Mouse (Mus musculus): ENCODE measurements around the gene Rnf207.
A peak's percentile ranks its signal among the peaks of the same experiment; 100 is the strongest.

The Rnf207 gene

DNA sequence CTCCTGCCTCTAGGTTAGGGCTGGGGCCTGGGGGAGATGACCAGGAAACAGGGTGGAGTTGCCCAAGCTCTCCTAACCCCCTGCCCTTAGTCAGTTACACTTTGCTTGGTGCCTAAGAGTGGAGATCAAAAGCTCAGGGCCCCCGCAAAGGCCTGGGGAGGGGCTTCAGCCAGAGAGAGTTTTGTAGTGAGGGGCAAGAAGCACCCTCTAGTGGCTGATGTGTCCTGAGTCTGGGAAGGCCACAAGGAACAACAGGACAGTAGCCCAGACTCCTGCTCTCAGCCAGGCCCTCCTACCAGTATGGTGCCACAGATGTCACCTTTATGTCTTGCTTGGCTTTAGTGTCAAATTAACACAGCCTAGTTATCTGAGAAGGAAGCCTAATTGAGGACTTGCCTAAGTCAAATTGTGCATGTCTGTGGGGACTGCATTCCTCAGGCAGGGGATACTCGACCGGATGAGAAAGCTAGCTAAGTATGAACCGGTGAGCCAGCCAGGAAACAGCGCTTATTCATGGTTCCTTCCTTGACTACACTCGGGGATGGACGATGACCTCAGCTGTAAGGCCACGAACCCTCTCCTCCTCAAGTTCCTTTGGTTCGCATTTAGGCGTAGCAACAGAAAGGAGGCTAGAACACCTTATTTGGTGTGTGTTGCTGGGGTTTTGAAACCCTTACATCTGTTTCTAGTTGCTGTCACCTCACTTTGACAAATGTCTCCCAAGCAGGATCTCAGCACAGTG is 24.4 kb downstream of the Rnf207 start:
- DNase-seq (ENCODE audit: low spot score in 2 of 2) = no peak

DNA sequence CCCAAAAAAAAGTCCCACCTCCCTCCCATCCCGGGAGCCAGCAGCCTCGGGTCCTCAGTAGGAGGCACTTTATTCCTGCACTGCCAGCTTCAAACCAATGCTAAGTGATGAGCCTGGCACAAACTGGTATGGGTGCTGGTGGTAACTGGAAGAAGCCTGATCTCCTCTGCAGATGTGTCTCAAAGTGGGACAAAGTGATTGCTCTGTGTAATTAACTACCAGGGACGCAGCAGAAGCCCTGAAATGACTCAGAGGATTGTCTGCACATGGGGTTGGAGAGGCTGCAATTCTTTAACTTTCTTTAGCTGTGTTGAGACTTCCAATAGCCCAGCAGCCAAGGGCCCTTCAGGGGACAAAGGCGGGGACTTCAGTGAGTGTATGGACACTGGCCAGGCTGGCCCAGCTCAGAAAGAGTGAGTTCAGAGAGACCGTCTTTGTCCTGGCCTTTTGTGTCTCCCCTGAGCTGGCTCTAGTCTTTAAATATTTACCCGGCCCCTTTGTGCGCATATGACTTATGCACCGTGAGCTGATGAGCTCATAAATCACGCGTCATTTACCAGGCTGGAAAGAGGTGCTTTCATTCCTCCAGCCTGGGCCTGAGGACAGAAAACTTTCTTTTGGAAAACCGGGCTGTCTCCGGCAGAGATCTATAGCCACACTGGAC is 26.6 kb downstream of the Rnf207 start:
- DNase-seq (ENCODE audit: low spot score in 2 of 2) = no peak

DNA sequence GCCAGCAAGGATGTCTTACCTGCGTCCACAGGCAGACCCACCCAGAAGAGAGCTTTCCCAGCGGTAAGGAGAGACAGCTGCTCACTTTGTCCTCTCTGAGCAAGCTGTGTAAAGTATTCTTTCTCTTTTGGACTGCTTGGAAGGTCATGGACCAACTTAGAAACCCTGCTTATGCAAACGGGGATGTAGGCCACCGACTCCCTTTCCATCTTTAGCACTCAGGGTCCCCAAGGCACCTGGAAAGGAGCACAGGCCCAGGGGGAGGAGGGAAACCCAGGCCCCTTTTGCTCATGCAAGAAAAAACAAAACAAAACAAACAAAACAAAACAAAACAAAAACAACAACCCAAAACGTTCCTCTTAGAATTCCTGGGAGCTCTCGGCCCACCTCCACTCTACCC is 27.2 kb downstream of the Rnf207 start, which contains the start of gene Hes3:
Gene Hes3, minus strand, starts transcription at position 101 of the 400 bp plus-strand sequence.
- DNase-seq (ENCODE audit: low spot score in 2 of 2) = no peak

DNA sequence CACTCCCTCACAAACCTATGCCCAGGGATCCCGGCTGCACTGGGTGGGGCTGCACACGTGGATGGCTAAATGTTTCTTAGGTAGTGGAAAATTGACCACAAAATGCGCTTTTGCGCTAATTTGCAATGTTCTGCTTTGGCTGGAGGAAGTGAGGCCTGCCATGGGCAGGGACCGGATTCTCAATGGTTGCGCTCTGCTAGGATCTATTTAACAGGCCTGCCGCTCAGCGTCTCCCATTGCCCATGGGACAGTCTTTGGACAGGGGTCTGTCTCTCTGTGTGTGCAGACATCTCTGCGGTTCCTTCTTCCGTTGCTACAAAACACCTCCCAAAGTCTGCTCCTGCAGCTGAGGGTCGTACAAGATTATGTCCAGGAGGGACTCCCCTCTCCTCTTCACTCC is 27.8 kb downstream of the Rnf207 start:
- no peak for DNase-seq (ENCODE audit: low spot score in 2 of 2)

DNA sequence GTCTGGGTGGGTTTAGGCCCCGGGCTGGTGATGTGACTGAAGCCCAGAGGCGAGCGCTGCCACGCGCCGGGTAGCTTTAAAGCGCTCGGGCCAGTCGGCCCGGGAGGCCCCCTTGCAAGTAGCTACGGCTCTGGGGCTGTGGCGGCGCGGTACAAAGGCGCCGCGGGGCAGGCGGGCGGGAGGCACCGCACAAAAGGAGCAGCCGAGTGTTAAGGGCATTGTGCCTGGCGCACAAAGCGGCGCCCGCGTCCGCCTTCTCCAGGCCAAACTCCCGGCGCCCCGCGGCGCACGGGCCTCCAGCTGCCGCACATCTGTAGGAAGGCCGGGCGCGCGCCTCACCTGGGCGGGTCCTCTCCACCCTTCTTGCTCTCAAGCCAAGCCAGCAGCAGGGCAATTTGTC is 28.4 kb downstream of the Rnf207 start:
- DNase-seq (ENCODE audit: low spot score in 2 of 2) = no peak

DNA sequence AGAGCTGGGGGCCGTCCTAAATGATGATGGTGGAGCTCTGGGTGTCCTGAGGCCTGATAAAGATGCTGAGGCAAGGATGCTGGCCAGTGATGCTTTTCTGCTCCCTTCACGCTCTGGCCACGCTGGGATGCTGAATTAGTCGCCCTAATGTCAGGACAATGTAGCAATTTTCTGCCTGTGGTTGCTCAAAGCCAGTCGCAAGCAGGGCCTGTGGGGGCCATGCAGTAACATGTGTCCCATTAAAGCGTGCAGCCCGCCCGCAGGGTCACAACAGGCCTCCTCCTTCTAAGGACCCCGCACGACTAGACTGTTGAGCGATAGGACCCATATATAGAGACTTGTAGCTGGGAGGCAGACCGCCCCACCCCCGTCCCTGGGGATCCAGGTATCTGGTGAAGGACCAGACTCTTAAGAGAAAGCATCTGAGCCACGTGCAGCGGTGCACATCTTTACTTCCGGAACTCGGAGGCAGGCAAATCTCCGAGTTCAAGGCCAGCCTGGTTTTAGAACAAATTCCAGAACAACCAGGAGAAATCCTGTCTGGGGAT is 30.3 kb downstream of the Rnf207 start:
- DNase-seq (ENCODE audit: low spot score in 2 of 2) = no peak

DNA sequence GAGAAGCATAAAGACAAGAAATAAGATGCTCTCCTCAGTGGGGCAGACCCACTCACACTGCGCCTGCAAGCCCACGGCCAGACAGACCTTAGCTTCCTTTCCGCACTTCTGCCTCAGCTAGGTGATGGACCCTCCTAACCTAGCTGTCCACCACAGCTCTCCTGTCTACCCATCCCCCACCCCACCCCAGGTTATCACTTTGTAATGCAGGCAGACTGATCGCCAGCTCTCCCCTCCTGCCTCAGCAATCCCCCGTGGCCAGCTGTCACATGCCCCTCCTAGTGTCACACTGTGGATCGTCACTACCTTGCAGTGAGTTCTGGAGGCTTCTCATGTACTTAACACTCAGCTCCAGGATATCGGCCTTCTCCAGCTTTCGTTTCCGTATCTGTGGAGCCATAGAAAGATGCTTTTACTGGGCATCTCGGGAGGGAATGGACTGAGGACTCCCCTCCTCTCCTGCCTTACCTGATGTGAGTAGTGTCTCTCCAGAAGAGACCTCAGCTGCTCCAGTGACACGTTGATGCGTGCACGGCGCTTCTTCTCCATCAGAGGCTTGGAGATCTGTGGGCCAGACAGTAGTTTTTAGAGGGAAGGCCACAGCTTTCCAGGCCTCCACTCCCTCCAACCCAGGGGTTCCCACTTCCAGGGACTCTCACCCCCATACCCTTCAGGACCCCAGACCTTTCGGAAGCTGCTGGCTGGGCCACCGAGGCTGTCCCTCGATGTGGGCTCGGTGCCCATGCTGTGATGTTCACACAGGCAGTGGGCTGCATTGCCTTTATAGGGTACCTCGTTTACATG is 31.3 kb downstream of the Rnf207 start:
- no peak for DNase-seq (ENCODE audit: low spot score in 2 of 2)

DNA sequence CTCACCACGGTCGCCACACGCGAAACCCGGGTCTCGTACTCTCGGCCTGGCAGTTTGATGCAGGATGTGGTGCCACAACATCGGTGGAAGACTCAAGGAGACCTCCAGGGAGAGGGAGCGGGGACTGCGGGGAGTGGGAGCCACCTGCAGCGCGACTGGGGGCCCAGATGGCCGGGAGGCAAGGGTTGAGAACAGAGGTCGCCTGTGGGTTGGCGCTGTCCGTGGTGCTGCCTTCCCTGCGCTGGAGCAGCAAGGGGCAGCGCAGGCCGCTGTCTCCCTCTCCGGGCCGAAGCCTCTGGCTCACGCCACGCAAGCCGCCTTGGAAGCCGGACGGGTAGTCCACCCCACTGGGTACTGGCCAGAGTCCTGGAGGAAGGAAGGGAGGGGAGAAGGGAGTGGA is 31.9 kb downstream of the Rnf207 start:
- peak in 1 of 2 experiments; percentile 37 for DNase-seq (ENCODE audit: low spot score in 2 of 2)

DNA sequence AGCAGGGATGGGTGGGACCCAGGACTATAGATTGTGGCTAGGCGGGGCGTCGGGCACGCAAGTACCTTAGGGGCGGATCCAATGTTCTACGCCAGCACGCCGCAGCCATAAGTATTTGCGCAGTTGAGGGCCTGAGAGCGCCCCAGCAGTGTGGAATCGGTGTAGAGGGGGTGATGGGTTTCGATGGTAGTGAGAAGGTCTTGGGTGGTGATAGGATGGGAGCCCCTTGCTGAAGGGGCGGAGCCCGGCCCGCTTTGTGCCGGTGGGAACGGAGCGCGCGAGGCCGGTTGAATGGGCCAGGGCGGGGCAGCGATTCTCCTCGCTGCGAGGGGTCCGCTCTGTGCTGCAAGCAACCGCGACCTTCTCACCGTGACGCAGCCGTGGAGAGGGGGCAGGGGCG is 32.6 kb downstream of the Rnf207 start:
- no peak for DNase-seq (ENCODE audit: low spot score in 2 of 2)

DNA sequence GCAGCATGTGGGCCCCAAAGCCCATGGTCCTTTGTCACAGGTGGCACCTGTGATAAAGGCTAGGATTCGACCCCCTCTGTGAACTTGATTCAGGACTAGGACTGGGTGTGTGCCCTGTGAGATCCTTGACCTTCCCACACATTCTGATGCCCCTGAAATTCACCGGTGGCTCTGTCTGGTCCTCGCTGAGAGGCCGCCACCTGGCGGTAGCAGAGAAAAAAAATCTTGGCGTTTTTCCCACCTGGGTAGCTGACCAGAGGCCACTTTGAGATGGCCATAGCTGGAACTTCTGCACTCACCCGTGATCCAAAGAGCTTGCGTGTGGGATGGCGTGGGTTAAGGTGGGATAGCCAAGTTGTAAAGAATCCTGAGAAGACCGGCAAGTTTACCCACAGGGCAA is 33.3 kb downstream of the Rnf207 start:
- peak in 1 of 2 experiments; percentile 68 for DNase-seq (ENCODE audit: low spot score in 2 of 2)

DNA sequence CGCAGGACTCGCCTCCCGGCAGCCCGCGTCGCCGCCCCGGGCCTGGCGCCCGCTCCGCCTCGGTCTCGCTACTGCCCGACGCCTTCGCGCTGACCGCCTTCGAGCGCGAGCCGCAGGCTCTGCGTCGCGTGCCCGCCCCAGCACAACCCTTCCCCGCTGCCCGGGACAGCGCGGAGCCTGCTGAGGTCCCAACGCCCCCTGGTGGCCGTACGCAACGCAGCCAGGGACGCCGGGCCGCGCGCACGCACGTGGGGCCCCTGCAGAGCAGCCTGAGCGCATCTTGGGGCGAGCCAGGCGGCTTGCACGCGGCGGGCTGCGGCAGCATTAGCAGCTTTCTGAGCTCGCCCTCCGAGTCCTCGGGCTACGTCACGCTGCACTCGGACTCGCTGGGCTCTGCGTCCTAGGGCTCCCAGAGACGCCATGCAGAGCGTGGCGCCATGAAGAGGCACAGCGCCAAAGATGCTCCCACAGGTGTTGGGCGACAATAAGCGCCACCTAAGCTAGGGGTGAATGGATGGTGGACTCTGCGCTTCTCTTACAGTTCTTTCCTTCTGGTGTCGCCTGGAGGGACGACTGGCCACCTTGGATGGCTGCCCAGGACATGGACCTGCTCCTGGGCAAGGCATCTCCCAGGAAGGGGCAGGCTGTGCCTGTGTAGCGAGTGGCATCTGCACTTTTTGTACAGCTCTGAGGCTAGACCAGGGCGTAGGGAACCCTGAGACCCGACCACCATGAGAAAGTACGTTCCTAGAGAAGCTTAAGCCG is 35.4 kb downstream of the Rnf207 start:
- peak; percentile 70 to 77 for DNase-seq (ENCODE audit: low spot score in 2 of 2)

DNA sequence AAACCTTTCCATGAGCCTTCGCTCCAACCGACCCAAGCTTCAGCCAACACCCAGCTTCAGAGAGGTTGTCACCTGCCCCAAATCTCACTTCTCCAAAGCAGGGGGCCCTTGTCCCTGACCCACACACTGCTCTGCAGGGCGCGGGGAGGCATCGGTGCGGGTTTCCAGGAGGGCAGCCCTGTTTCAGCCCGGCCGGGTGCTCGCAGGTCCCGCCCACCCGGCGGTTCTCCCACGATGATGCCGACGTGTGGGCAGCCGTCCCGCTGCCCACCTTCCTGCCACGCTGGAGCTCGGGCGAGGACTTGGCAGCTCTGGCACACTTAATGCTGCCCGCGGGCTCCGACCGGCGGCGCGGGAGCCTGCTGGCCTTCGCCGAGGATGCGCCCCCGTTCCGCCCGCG is 36.1 kb downstream of the Rnf207 start:
- DNase-seq (ENCODE audit: low spot score in 2 of 2) = no peak

DNA sequence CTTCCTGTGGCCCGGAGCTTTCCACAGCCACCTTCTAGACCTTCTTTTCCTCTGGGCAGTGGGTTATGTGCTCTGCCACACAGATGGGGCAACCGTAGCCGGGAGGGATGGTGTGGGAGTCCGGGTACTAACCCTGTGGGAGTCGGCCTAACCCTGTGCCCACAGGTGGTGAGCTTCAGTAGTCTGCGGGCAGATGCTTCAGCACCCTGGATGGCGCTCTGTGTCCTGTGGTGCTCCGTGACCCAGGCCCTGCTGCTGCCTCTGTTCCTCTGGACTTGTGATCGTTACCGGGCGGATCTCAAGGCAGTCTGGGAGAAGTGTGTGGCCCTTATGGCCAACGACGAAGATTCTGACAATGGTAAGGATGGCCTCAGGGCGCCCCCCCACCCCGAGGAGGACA is 37.2 kb downstream of the Rnf207 start:
- no peak for DNase-seq (ENCODE audit: low spot score in 2 of 2)

DNA sequence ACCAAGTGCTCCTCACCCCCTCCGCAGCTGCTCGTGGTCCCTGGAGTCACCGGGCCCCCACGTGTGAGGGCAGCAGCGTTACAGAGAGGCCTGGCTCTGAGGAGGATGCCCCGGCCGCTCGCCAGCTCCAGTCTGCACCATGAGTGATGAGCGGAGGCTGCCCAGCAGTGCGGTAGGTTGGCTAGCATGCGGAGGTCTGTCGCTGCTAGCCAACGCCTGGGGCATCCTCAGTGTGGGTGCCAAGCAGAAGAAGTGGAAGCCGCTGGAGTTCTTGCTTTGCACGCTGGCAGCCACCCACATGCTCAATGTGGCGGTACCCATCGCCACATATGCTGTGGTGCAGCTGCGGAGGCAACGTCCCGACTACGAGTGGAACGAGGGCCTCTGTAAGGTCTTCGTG is 39.8 kb downstream of the Rnf207 start:
- DNase-seq (ENCODE audit: low spot score in 2 of 2) = no peak

DNA sequence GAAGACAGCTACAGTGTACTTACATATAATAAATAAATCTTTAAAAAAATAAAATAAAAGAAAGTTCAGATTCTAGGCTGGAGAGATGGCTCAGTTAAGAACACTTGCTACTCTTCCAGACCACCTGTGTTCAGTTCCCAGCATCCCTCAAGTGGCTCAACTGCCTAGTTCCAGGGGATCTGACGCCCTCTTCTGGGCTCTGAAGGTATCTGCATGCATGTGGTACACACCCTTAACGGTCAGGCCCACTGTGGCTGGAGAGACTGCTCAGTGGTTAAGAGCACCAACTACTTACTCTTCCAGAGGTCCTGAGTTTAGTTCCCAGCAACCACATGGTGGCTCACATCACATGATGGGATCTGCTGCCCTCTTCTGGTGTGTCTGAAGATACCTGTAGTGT is 40.9 kb downstream of the Rnf207 start:
- no peak for DNase-seq (ENCODE audit: low spot score in 2 of 2)

DNA sequence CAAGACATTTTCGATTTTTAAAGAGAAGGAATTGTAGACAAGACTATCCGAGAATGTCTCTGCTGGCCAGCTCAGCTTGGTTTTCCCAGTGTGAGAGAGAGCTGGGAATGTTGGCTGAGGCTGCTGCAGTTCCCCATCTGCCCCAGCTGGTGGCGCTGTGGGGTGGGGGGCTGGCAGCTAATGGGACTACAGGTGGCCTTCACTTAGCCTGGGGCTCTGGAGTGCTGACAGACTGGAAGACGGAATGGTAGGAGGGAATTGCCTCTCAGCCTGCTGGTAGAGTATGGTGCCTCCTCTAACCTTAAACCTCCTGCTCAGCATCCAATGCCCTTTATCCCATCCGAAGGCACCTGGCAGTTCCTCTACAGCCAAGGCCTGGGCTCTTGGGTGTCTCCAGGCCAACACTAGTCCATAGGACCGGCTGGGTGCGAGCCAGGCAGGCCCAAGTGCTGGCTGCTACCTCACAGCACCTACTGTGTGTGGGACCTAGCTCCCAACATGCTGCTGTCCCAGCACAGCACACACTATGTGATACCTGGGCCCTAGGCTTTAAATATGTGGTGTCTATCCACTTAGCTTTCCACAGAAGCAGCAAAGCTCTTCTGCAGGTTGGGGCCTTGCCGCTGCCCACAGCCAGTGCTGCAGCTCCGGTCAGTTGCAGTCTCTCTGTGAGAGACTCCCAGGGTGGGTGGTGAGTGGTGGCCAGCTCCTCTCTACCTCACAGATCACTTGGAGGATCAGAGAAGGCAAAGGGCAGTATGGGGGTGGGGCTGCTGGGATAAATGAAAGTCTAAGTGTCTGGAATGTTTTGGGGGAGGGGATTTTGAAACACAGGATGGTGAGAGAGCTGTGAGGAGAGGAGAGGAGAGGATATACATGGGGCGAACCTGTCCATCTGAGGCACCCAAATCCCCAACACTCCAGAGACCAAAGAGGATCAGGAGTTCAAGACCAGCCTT is 42.1 kb downstream of the Rnf207 start:
- no peak for DNase-seq (ENCODE audit: low spot score in 2 of 2)

DNA sequence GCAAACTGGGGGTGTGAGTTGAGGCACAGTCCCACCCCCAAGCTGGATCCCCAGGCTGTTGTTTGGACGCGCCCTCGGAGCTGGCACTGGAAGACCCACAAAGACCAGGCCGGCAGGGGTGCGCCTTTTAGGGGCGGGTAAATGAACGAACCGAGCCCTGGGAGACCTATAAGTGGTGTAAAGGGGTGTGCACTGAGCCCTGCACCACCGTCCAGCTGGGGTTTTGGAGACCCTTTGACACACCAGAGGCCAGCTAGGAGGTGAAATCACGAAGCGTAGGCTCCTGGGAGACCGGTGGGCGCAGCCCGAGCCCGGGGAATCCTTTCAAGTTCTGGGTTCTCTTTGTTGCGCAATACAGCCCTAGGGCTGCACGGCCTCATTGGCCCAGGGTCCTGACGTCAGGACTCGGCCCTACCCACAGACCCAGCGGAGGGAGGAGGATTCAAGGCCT is 44.1 kb downstream of the Rnf207 start:
- DNase-seq (ENCODE audit: low spot score in 2 of 2) = peak; percentile 69 to 72

DNA sequence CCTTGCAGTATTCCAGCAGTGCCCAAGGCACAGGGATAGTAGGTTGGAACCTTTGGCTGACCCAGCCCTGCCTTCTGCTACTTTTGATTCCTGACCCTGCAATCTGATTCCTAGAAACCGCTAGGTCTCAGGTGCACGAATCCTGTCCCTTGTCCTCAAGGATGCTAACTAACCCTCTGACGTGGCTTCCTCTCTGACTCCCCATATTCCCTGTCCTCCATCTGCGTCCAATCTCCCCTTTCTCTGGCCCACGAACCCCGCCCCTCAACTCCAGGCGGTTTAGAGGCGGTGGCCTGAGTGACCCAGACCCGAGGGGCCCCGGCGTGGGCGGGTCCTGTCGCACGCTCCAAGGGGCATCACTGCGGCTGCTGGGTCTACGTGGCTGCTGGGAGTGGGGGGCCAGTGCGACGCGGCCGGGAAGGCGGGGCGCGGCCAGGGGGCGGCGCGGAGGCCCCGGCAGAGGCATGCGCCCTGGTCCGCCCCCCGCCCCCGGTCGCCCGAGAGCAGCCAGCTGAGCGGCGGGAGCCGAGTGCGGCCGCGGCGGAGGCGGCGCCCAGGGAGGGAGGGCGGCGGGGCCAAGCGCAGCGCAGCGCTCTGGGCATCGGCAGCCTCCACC is 45.1 kb downstream of the Rnf207 start, which contains the start of gene Gpr153:
Gene Gpr153, plus strand, starts transcription at position 612 of the 616 bp plus-strand sequence.
- DNase-seq (ENCODE audit: low spot score in 2 of 2) = peak; percentile 67 to 74

DNA sequence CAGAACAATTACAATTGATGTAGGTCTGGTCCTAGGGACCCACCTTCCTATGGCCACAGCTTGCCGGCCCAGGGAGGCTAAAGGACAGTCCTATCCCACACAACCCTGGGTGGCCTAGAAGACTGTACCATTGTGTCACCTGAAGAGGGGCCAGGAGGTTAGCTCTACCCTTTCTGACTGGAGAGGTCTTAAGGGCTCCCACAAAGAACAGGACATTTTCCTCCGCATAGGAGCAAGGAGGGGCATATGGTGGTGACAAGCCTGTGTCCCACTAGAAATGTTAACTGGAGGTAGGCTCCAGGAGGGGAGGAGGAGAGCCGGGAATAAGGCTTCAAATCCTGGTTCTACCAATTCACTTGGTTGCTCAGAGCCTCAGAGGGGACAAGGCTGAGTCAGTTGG is 45.6 kb downstream of the Rnf207 start:
- DNase-seq (ENCODE audit: low spot score in 2 of 2) = no peak

Measured in heart, adult 9 months (tissue).